Mouse (Mus musculus) erythroid progenitor cell, adult 5-6 weeks (primary cell): ENCODE results near the gene Cnnm2. TPM values are rescaled to one million over a fixed set of nuclear protein-coding genes. Genes with fewer than 3 reads are reported as not detected.

Experiments
- ATAC-seq: replicated peaks from 2 replicates; pipeline ENCODE4 v1.8.0; 2016; ENCODE audit warnings: moderate number of reproducible peaks, mild to moderate bottlenecking, moderate TSS enrichment, inconsistent platforms; ENCODE audit not compliant: poor library complexity, low FRiP score, severe bottlenecking
- total RNA-seq, 2 experiments: library from RNA; stranded (forward) in 1 of 2; stranded (reverse) in 1 of 2; fragments of 150-400 nt in 1 of 2; fragments of 186-747, 209-891 nt in 1 of 2; gene quantifications; 2 replicates each; pipeline versions ENCODE4 v1.2.3 to v1.2.4; 2015 to 2017; ENCODE audit warnings: low replicate concordance in 2 of 2

The Cnnm2 gene
- total RNA-seq, 2 experiments from 2014 or later, result 39.8 to 40.1 TPM

DNA sequence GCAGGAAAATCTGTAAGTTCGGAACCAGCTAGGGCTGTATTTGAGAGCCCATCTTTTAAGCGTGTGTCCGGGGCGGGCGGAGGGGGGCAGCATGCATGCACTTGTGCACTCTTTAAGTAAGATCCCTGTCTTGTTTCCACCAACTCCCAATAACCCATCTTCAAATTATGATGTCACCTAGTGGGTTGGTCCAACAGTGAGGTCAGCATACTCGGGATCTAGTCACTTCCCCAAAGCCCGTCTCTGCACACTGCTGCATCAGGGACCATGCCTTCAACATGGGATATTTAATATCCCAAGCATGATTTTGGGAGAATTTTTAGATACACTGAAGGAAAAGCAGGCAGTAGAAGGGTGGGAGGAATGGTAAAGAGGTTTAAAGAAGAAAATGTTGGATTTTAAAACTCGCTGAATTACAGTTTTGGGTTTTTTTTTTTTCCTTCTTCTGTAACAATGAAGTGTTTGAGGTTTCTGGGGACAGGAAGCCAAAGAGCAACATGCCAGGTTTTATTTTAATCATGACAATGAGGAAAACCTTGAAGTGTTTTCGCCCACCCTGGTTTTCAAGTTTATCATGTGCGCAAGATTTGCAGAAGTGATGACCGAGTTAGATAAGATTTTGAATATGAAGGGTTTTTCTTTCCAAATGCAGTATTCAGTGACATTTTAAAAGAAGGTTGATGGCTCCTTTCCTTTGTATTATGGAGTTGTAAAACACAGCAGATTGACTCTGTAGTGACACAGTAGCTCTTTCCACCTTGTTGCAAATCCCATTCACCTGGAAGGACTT is 76.1 kb downstream of the Cnnm2 start:
- no peak for ATAC-seq

DNA sequence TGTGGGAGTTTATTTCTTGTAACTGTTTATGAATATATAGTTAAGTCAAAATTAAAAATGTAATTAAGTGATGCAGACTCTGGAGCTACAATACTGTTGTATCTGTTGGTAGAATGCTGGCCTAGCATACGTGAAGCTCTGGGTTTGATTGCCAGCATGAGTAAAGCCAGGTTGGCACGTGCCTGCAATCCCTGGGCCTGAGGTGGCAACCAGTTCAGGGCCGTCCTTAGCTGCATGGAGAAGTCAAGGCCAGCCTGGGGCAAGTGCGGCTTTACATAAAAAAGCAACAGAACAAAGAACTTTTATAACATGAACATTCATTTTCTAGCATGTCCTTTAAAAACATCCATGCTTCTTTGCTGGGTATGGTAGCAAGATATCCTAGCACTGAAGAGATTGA is 79.6 kb downstream of the Cnnm2 start:
- no peak for ATAC-seq

DNA sequence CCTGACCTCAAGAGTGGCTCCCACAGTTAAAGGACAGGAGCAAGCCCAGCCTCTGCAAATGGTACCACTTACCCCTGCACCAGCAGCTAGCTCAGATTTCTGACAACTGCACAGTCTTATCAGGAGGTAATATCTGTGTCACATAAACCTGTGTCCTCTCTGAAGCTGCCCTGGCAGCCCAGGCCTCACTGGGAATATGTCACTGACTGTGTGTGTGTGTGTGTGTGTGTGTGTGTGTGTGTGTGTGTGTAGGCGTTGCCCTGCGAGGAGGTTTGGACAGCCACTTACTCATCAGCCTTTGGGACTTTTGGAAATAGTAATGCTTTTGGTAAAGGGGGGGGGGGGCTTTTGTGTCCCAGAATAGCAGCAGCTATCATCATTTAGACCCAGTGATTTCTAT is 81.6 kb downstream of the Cnnm2 start:
- no peak for ATAC-seq

DNA sequence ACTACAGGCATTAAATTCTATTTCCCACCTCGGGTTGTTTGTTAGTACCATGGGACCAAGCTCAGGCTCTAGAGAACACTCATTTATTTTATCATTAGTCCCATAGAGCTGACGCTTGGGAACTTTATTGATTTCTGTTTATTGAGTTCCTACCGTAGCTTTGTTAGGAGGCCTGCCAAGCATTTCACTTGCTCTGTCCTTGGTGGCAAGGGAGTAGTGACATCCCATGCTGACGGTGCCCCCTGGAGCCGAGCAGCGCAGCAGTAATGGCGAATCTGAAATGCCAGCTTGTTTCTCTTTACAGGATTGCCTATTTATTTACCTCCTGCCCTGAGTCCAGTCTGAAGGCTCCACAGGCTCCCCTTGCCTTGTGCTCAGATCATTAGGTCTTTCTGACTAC is 84.7 kb downstream of the Cnnm2 start:
- ATAC-seq, result no peak

DNA sequence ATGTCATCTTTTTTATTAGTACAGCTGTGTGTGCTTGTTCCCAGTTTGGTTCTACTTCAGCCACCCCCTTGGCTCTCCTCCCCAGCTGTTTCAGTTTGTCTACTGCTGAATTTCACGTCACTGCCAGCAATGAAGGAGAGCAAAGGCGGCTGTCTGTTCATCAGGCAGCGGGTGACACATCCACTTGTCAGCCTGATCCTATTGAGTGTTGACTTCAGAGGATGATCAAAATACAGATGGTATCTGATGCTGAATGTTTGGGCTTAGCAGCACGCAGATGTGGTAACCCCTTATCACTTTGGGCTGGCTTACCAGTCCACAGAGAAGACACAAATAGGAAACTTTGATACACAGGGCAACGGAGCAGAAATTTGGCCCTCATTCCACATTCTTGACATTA is 85.1 kb downstream of the Cnnm2 start:
- ATAC-seq, result peak; percentile 43

DNA sequence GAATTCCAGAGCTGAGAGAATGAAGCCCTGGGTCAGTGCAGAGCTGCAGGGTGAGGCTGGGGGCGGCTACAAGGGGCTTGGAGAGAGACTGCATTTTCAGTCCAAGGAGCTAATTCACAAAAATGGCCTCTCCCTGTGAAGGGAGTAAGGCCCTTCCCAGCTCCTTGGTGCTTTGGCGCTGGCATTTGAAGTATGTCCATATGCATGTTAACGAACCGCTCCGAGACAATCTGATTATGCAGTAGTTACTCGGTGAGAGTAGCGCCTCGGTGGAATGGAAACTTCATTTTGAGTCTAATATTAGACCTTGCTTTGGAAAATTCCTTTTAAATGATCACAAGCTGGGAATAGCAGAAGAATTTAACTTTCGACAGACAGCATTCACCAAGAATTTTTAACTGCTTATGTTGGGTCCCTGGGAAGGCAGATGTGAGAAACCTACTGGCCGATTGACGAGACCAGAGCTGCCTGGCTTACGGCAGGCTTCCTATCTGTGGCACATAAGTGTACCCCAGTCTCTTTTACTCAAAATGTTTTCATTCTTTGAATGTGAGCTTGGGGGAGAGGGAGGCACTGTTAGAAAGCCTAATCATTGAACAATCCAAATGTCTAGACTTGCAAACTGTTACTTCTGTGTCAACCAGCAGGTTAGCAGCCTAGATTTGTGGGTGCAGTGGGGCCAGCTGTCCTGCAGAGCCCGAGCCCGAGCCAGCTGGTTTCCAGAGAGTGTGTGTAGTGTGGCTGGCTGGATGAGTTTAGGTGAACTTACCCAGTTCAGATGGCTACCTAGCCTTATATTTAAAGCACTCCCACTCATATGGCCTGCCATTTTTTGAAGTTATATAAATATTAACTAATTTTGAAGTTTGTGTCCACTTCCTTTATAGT is 87.2 kb downstream of the Cnnm2 start:
- peak; percentile 45 for ATAC-seq

DNA sequence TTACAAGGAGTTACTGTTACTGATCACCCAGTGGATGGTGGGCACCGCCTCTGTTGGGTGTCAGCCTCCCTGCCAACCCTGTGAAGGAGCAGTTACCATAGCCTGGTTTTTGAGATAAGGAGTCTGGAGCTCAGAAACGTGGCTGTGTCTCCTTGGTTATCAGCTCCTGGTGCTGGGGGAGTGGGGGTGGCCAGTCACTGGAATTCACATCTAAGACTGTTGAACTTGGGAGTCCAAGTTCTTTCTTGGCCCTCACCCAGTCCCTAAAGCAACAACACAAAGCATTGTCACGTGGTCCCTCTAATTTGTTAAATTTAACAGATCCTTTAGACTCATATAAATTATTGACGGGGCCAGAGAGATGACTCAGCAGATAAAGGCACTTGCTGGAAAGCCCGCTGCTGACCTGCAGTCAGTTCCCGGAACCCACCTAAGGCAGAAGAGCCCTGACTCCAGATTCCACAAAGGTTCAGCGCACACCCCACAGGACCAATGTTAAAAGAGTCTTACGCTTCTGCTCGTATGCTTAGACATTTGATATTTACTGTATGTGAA is 88.1 kb downstream of the Cnnm2 start:
- ATAC-seq, result peak; percentile 92

DNA sequence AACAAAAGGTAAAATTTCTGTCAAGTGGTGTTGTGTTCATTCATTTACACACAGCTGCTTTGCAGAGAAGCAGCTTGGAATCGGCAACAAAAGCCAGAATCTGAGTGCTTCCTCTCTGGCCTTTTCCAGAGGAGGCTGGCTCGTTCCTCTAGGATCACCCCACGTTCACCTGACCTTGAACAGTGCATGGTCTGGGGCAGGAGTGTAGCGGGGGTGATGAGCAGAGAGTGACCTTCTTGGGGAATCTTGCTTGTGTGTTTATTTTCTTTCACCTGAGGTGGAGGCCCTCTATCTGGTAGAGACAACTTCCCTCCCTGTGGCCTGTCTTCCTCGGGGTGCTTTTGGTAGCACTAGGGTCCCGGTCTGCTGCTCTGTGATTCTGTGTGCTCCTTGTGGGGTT is 94.8 kb downstream of the Cnnm2 start:
- no peak for ATAC-seq

DNA sequence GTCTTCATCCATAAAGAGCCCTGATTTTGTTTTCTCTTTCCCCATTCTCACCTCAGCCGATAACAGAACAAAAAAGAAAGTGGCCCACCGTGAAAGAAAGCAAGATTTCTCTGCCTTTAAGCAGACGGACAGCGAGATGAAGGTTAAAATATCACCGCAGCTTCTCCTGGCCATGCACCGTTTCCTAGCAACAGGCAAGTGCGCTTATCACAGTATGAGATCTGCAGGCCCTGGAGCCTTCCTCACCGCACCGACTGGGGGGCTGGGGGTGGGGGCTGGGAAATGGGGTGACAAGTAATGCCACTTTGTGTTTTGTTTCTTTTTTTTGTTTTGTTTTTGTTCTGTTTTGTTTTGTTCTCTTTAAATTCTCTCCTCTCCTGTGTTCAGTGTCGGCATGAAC is 95.4 kb downstream of the Cnnm2 start:
- ATAC-seq, result no peak

DNA sequence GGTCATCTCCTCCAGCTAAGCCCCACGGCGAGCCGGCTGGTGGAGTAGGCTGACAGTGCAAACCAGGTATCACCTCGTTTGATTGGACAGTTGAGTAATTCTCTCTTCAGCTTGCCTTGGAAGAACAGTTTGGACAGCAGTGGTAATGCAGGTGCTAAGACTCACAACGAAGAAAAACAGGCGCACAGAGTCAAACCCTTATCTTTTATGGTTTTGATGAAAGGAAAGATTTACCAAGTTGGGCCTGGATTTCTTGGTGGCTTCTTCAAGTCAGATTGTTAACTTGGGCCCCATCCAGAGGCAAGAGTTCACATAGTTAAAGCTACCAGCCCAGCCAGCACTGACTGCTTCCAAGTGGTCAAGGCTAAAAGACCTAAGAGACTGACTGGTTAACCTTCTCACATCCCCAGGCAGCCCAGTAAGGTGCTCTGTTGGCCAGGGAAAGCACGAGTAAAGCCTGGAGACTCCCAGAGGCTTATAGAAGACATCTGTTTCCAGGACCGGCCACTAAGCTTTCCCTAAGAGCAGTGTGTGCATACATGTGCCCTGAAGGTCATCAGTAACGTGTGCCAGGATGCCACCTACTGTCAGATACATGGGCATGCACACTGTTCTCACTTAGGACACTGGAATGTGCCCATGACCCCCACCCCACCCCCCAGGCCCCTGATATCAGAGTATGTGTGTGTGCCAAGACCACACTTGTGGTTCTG is 96.0 kb downstream of the Cnnm2 start:
- ATAC-seq, result peak; percentile 78

DNA sequence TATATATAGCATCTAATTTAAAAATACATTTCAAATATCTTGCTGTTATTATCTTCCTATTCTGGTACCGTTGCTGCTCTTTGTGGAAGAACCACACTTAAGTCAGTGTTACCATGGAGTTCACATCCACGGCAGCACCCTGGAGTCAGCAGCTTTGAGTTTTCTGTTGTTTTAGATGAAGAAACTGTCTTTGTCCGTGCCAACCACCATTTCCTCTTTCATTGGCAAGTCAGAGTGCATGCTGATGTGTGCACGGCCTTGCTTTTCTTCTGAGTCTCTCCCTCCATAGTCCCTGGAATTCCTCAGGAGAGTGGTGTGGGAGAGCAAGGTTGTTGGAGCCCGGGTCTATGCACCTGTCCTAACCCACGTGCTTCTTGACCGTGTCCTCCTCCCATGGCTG is 96.8 kb downstream of the Cnnm2 start:
- no peak for ATAC-seq

DNA sequence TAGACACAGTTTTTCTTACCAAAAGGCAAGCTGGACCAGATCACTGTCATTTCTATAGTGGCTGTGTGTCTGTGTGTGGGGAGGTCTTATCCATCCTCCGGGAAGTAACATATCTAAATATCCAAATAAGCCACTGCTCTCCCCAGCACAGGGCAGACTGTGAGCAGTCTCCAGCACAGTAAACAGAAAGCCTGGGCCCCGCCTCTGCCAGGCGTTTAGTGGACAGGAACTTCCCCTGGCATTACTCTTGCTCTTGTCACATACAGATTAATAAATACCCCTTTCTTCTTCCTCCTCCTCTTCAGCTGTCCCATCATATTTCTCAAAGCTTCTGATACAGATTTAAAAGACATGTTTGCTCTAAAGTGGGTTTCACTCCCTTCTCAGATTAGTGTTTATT is 101.2 kb downstream of the Cnnm2 start:
- ATAC-seq, result no peak

DNA sequence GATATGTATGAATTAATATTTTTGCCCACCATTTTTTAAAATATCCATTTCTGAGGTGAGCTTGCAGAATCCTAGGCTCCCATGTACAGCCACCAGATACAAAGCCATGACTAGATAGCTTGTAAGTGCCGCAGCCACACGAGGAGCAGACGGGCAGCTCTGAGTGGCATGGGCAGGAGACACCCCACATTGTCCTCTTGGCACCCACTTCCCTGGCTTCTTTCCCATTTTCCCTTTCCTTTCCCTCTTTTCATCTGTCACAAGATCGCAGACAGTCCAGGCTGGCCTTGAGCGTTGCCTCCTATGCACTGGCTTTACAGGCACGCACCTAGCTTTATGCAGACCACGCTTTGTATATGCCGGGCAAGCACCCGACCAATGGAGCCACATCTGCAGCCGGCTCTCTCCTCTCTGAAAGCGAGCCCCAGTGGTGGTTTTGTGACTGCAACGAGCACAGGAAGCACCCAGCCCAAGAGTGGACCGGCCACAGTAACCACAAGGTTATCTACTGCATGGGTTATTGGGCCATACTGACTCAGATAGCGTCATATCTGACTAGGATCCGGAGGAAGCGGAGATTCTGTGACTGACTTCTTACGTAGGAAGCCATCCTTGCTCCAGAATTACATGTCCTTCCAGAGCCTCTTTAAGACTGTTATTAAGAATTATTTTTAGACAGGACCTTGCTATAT is 102.0 kb downstream of the Cnnm2 start:
- peak; percentile 37; the same call in 1 of the 2 replicates for ATAC-seq

DNA sequence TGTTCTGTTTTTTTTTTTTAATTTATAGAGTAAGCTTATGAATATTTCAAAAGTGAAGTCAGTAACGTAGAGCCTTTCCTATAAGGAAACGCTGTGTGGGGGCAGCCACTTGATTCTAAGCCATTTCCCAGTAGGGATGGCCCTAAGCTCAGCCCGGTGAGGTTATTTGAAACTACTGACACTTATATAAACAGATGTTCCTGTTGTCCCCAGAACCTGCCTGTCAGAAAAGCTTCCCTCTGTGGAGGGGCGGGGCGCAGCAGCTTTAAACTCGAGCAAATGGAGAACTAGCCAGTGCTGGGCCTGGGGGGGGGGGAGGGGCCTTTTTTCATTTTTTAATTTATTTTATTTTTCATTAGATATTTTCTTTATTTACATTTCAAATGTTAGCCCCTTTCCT is 102.7 kb downstream of the Cnnm2 start:
- ATAC-seq, result no peak

DNA sequence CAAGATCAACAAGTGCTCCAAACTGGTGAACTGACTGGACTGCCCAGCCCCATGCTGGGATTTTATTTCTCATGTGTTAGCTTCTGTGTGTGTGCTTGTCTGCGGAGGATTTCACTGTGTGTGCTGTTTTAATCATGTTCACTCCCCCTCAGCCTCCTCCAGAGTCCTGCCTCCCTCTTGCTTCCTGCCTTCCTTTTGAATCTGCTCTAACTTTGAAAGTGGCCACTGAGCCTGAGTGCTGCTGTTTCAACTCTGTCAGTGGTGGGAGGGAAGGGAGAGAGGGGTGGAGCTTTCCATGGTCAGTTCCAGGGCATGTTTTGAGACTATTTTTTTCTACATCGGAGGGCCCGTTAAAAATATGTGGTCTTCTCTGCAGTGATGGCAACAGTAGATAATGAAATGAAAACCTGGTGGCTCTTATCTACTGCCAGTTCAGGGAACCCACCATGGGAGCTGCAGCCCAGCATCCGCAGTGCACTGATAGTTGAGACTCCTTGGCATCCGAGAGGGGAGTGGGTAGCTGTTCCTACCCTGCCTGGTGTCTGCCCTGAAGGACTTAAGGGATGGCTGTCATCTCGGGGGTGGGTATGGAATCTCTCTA is 103.4 kb downstream of the Cnnm2 start:
- no peak for ATAC-seq

DNA sequence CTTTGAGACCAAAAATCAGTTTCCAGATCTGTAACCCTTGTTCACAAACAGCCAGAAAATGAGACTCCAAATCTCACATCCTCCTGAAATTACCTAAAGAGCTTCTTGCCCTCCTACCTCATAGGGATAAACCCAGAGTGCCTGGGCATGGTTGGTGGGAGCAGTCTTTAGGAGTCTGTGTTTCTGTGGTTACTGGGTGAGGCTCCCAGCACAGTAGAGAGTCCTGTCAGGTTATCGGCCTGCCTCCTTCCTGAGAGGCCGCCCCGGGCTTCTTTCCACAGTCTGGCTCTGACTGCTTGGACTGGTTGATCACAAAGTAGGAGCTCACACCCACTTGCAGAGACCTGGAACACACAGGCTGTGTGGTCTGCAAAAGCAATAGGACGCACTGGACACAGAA is 104.0 kb downstream of the Cnnm2 start:
- ATAC-seq, result no peak

DNA sequence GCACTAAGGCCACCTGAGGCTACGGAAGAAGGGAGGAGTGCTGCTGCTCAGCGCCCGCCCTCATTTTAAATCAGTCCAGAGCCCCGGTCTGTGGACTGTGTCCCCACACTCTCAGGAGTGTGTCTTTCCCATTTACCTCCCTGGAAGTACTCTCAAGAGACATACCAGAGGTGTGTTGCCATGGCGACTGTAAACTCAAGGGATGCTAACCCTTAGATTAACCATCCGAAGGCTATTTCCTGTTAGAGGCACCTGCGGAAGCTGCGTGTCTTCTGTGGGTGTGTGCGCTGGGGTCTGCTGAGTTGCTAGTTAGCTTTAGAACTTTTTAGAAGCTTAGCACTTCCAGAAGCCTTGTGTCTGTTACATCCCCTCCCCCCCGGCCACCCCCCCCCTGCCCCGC is 107.7 kb downstream of the Cnnm2 start:
- ATAC-seq, result no peak

DNA sequence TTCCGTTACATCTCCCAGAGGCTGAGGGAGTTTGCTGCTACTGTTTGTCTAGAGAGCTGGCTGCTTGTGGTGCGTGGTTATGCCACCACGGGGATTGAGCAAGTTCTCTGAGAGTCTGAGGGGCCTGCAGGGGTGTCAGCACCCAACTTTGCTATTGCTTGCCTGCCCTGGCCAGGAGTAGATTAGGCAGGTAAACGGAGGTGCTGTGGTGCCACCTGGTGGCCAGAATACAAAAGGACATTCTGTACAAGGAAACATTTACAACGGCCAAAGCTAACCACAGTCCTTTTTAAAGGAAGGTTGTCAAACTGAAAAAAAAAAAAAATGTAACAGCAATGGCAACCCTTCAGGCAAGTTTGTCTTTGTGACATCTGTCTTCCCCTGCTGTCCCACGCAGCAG is 108.1 kb downstream of the Cnnm2 start:
- ATAC-seq, result peak; percentile 75

DNA sequence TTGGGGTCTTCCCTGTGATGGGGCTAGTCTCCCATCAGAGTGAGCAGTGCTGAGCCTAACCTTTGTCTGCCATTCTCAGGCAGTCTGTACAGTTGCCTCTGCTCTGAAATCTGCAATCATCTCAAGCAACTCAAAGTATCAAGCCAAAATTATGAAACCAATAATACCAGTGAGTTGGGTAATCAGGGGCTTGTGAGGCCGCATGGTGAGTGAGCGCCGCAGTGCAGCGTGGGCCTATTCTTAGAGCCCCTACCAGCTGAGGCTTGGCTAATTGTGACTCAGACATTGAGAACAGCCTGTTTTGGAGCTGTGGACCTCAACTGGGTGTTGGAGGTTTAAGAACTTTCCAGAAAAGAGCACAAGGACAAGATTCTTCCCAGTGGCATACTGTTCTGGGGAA is 109.7 kb downstream of the Cnnm2 start:
- ATAC-seq, result no peak
